Mouse (Mus musculus) bone marrow, adult 2 months (tissue): Measurements from ENCODE around the gene Mon2. TPM values are rescaled to one million over a fixed set of nuclear protein-coding genes. Genes with fewer than 3 reads are reported as not detected.
"Not testable (repeated sequence)": the region's sequence is repeated elsewhere in the genome, so short reads cannot be mapped to it uniquely, and the experiment has no call there.

Experiments used
- H3K27ac ChIP-seq: fragments of 200-500 bp; 2 replicates; pipeline ENCODE4 v1.5.1; 2012; ENCODE audit warnings: low read depth, mild to moderate bottlenecking, control low read depth, inconsistent platforms, low read length; ENCODE audit not compliant: control insufficient read depth, poor library complexity, insufficient read depth
- H3K4me1 ChIP-seq: fragments of 200-500 bp; 2 replicates; pipeline ENCODE4 v1.6.1; 2011; ENCODE audit warnings: low read length; ENCODE audit not compliant: control insufficient read depth, insufficient read depth
- H3K4me3 ChIP-seq: fragments of 200-500 bp; replicated peaks from 2 replicates; pipeline ENCODE3; 2011; ENCODE audit warnings: mild to moderate bottlenecking, low read depth, low read length, control low read depth; ENCODE audit not compliant: control insufficient read depth
- CTCF ChIP-seq: fragments of 200-500 bp; IDR thresholded peaks from 2 replicates; pipeline ENCODE4 v1.5.1; 2011; ENCODE audit warnings: low read length, control low read depth; ENCODE audit not compliant: control insufficient read depth, insufficient read depth
- POLR2A ChIP-seq: fragments of 200-500 bp; IDR thresholded peaks from 2 replicates; pipeline ENCODE4 v1.6.1; 2011; ENCODE audit warnings: low read depth, mild to moderate bottlenecking, control low read depth, low read length, borderline replicate concordance; ENCODE audit not compliant: control insufficient read depth
- WGBS: fragments of 180-500 bp; shearing (Covaris S2); methylation state at CpG from one replicate; pipeline ENCODE4 v1.1.7; 2018; 5-methylcytosine and 5-hydroxymethylcytosine counted together
- polyA plus RNA-seq: library from polyadenylated mRNA; stranded (reverse); fragments of >200 nt; gene quantifications from 2 replicates; pipeline ENCODE4 v1.2.4, GENCODE M21; 2011; ENCODE audit warnings: low replicate concordance; ENCODE audit not compliant: missing spikeins, insufficient read depth, insufficient read length

Mon2 gene
- polyA plus RNA-seq, 1 experiment = 24.4 TPM

DNA sequence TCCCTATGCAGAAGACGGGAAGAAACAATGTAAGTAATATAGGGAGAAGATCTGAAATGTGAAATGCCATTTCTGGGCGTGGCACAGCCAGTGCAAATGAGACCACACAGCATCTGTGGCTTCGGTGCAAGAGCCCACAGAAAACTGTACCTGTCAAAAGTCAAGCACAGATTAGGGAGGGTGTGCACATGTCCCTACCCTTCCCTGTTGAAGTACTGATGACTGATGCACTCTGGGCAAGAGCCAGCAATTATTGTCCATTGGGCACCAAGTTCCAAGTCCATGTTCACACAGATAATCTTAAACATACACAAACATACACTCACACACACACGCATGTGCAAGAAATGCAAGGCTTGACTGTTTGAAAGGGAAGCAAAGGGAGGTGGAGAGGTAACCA lies 22.7 kb downstream of the Mon2 start:
- Histone ChIP-seq H3K4me3 (no peak overlapping the region), H3K27ac (no peak overlapping the region), H3K4me1 (no peaks in the 10 kb centered on the region; the same call in 1 of the 2 replicates)
- no peak for TF ChIP-seq CTCF
- TF ChIP-seq POLR2A = no peak
- 67% methylated on average over 4 of the region's 4 CpGs for WGBS

DNA sequence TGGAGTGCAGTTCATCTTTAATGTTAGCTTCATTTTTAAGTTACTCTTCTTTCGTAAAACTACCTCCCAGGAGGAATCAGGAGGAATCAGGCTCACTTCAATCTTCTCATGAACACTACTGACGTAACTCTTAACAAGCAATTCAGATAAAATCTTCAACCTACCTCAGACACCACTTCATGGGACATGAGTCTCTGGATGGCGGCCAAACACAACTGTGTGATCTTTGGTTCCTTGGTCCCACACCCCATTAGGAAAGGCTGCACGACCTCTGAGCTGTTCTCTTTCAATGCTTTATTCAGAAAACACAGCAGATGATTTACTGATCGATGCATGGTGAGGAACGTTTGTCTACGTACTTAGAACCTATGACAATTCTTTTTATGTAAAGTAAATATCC lies 24.3 kb downstream of the Mon2 start:
- no peak overlapping the region for H3K27ac ChIP-seq
- 85% methylated on average over 7 of the region's 7 CpGs for WGBS
- no peak for TF ChIP-seq POLR2A
- TF ChIP-seq CTCF = no peak
- H3K4me1 ChIP-seq = no peaks in the 10 kb centered on the region; the same call in 1 of the 2 replicates
- H3K4me3 ChIP-seq = no peak overlapping the region

DNA sequence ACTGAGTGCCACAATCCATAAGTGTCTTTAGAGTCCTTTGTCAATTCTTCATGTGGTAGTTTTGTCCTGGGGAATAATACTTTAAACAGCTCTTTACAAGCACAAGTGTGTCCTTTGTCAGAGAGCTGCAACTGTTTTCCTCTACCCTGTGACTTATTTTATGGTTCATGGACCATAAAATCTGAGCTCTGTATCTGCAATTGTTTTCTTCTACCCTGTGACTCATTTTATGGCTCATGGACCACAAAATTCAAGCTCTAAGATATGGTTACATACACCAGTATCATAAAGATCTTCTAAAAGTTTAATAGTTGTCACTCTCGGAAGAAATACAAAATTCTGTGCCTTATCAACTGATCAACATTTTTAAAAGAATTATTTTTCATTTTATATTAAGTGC lies 27.6 kb downstream of the Mon2 start:
- Histone ChIP-seq H3K4me1 (no peaks in the 10 kb centered on the region), H3K4me3 (no peak overlapping the region), H3K27ac (no peak overlapping the region)
- no peak for TF ChIP-seq CTCF
- no peak for TF ChIP-seq POLR2A
- 87% methylated on average over 1 of the region's 1 CpGs for WGBS

DNA sequence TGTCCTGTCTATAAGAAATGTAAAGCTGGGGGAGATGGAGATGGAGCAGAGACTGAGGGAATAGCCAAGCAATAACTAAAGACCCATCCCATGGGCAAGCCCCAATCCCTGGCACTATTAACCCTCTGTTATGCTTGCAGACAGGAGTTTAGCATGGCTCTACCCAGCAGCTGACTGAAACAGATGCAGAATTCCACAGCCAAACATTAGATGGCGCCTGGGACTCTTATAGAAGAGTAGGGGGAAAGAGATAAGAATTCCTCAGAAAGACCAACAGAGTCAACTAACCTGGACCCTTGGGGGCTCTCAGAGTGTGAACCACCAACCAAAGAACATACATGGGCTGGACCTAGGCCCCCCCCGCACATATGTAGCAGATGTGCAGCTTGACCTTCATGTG lies 36.4 kb downstream of the Mon2 start:
- H3K27ac ChIP-seq = no peak overlapping the region
- 75% methylated on average over 2 of the region's 2 CpGs for WGBS
- no peak overlapping the region for H3K4me3 ChIP-seq
- no peaks in the 10 kb centered on the region for H3K4me1 ChIP-seq
- no peak for TF ChIP-seq CTCF
- no peak for TF ChIP-seq POLR2A

DNA sequence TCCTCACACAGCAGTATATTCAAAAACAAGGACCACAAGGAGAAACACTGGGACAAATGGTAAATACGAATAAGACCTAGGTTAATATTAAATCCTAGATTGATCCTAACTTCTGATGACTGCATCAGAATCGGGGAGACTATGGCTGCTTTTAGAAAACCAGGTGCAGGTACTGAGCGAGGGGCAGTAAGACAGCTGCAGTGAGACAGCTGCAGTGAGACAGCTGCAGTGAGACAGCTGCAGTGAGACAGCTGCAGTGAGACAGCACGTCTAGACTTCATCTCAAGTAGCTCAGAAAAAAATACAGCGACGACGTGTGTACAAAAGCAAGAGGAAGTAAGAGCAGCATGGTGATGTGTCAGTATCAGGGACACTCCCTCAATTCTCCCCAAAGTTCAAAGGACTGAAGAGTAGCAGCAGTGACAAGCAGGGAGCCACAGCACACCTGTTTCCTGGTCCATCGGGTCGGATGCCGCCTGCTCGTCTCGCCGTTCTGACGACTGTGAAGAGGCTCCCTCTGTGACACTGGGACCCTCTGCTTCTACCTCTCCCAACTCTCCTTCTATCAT lies 44.1 kb downstream of the Mon2 start:
- TF ChIP-seq POLR2A = no peak
- no peak for TF ChIP-seq CTCF
- Histone ChIP-seq H3K4me3 (no peak overlapping the region), H3K27ac (no peak overlapping the region), H3K4me1 (no peaks in the 10 kb centered on the region)
- WGBS = 85% methylated on average over 14 of the region's 14 CpGs

DNA sequence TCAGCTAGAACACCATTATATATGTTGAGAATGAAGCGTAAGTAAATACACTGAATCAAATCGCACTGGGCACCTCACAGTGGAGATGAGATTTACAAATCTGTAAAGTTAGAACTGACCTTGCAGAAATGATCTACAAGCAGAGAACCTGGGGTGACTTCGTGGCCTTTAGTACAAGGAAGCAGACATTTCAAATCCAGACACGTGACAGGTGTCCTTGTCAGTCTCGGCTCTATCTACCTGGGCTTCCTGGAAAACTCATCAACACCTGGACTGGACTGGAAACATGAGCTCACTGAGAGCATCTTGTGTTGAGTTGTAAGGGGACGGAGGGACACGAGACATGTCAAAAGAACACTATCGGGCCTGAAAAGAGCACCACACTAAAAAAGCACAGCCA lies 44.9 kb downstream of the Mon2 start:
- TF ChIP-seq POLR2A (no peak), CTCF (no peak)
- WGBS = 90% methylated on average over 8 of the region's 8 CpGs
- no peaks in the 10 kb centered on the region for H3K4me1 ChIP-seq

DNA sequence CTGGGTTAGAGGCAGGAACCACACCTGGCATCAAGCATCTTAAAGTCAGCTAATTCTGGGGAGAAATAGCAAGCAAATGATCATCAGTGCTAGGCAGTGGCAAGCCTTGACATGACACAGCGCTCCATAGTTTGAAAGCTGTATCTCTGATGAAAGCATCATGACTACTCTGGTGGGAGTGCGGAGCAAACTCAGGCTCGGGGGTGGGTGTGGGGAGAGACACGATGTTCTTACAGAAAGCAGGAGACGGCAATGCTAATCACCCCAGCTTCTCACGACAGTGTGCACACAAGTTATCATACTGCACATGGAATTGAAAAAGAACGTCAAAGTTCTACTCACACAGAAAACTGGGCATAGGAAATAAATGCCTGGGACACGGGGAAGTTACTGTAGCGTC lies 45.7 kb downstream of the Mon2 start:
- Histone ChIP-seq H3K4me3 (no peak overlapping the region), H3K4me1 (no peaks in the 10 kb centered on the region), H3K27ac (no peak overlapping the region)
- WGBS = 89% methylated on average over 9 of the region's 9 CpGs
- TF ChIP-seq CTCF (no peak), POLR2A (no peak)

More for the DNA sequence above, 44.9 kb downstream of the Mon2 start:
- no peak overlapping the region for H3K4me3 ChIP-seq
- H3K27ac ChIP-seq = no peak overlapping the region

DNA sequence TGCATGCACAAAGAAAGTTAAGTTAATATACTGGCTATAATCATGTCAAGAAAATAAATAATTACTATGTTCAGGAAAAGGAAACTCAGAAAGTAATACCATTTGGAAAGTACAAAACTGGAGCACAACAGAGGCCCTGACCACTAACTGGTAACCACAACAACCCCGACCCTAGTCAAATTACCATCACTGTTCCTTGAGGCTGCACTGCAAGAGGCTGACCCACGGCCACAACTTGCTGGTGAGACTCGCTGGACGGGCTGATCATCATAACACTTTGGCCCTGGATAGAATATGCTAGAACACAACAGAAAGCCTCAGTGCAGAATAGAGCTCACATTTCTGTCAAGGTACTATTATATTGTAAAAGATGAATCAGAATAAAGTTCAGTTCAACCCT lies 47.4 kb downstream of the Mon2 start:
- H3K4me1 ChIP-seq = no peaks in the 10 kb centered on the region
- TF ChIP-seq CTCF (no peak), POLR2A (no peak)
- 81% methylated on average over 4 of the region's 4 CpGs for WGBS
- no peak overlapping the region for H3K27ac ChIP-seq
- H3K4me3 ChIP-seq = no peak overlapping the region

DNA sequence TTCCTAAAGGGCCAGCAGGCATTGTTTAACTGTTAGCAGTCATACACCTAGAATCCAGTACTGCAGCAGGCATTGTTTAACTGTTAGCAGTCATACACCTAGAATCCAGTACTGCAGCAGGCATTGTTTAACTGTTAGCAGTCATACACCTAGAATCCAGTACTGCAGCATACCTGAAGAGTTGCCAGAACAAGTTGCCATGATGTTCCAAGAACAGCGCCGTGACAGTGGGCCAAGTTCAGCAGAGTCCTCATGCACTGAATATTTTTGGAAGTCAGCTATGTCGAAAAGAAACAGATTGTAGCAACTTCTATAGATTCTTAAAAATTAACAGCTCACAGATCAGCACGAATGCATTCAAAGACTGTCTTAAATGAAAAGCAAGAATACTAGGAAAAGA lies 49.6 kb downstream of the Mon2 start:
- not testable (repeated sequence) for H3K4me1 ChIP-seq, H3K4me3 ChIP-seq, H3K27ac ChIP-seq
- 94% methylated on average over 4 of the region's 4 CpGs for WGBS

DNA sequence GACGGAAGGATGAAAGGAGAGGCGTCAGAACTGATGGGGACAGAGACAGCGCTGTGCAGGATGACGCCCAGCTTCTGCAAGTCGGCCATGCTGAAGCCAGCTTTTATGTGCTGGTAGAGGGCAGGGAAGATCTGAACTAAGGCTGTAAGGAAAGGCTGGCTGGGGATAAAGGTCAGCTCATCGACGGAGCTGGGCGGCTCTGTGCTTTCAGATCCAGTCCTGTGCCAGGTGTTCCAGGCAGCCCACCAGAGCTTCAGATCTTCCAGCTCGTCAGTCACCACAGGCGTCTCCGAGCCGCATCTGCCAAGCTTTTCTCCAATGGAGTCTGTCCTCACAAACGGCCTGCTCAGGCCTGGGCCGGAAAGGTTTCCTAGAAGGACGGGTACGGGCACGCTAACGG lies 62.9 kb downstream of the Mon2 start:
- H3K4me1 ChIP-seq = no peaks in the 10 kb centered on the region
- H3K27ac ChIP-seq = no peak overlapping the region
- 91% methylated on average over 18 of the region's 18 CpGs for WGBS
- H3K4me3 ChIP-seq = no peak overlapping the region
- no peak for TF ChIP-seq POLR2A
- TF ChIP-seq CTCF = no peak
